Mouse (Mus musculus) G1E (cell line): ENCODE results near the gene Mon1a. TPM values are rescaled to one million over a fixed set of nuclear protein-coding genes. Genes with fewer than 3 reads are reported as not detected.

ENCODE experiments used
- ATAC-seq: 2 replicates; pipeline ENCODE4 v1.8.0; 2016; ENCODE audit warnings: mild to moderate bottlenecking; ENCODE audit not compliant: insufficient number of reproducible peaks, poor library complexity, low FRiP score, severe bottlenecking; ENCODE audit errors: extremely low read depth
- DNase-seq: peaks from one replicate; pipeline ENCODE4 v3.0.0; 2012; ENCODE audit warnings: low spot score
- H3K27me3 ChIP-seq: 2 replicates; pipeline ENCODE4 v1.6.1; 2012; ENCODE audit warnings: mild to moderate bottlenecking, low read length, inconsistent platforms; ENCODE audit not compliant: insufficient read depth
- H3K36me3 ChIP-seq: replicated peaks from 2 replicates; pipeline ENCODE3; 2012; ENCODE audit warnings: mild to moderate bottlenecking, inconsistent platforms
- H3K4me1 ChIP-seq: 2 replicates; pipeline ENCODE4 v1.6.1; 2012; ENCODE audit warnings: low read depth, low read length, inconsistent platforms, mixed read lengths; ENCODE audit not compliant: insufficient read depth
- H3K4me3 ChIP-seq: 2 replicates; pipeline ENCODE4 v1.5.1; 2012; ENCODE audit warnings: low read depth, mild to moderate bottlenecking, inconsistent platforms, low read length, moderate library complexity, mixed read lengths
- H3K9me3 ChIP-seq: replicated peaks from 2 replicates; pipeline ENCODE4 v1.6.1; 2012; ENCODE audit warnings: inconsistent platforms
- CTCF ChIP-seq: IDR thresholded peaks from 2 replicates; pipeline ENCODE4 v1.5.1; 2012; ENCODE audit warnings: low read depth, low read length, inconsistent platforms, mixed read lengths
- GATA1 ChIP-seq: IDR thresholded peaks from 2 replicates; pipeline ENCODE4 v1.6.1; 2012; ENCODE audit warnings: borderline replicate concordance, low read length, inconsistent platforms, mixed read lengths
- GATA2 ChIP-seq: IDR thresholded peaks from 2 replicates; pipeline ENCODE4 v1.6.1; 2012; ENCODE audit warnings: low read depth, low read length, inconsistent platforms, borderline replicate concordance
- POLR2AphosphoS5 ChIP-seq: IDR thresholded peaks from 2 replicates; pipeline ENCODE4 v1.6.1; 2012; ENCODE audit warnings: low read depth, low read length, inconsistent platforms; ENCODE audit not compliant: insufficient replicate concordance
- TAL1 ChIP-seq: conservative IDR thresholded peaks from 2 replicates; pipeline ENCODE4 v1.6.1; 2012; ENCODE audit warnings: low read depth, low read length, inconsistent platforms, mixed read lengths
- polyA plus RNA-seq: library from polyadenylated mRNA; stranded (reverse); fragments of >175 nt; gene quantifications from 2 replicates; pipeline ENCODE4 v1.2.3, GENCODE M21; 2012
- total RNA-seq, 2 experiments: library from RNA; stranded (forward) in 1 of 2; stranded (reverse) in 1 of 2; fragments of 200-1000 nt in 1 of 2; fragments of >200 nt in 1 of 2; fragmentation: Nextera tagmentation in 1 of 2; gene quantifications; 2 replicates each; pipeline ENCODE4 v1.2.3; 2014 to 2017

The Mon1a gene
- total and polyA plus RNA-seq, 3 experiments: 2.0 to 13.6 (median 12.8) TPM

DNA sequence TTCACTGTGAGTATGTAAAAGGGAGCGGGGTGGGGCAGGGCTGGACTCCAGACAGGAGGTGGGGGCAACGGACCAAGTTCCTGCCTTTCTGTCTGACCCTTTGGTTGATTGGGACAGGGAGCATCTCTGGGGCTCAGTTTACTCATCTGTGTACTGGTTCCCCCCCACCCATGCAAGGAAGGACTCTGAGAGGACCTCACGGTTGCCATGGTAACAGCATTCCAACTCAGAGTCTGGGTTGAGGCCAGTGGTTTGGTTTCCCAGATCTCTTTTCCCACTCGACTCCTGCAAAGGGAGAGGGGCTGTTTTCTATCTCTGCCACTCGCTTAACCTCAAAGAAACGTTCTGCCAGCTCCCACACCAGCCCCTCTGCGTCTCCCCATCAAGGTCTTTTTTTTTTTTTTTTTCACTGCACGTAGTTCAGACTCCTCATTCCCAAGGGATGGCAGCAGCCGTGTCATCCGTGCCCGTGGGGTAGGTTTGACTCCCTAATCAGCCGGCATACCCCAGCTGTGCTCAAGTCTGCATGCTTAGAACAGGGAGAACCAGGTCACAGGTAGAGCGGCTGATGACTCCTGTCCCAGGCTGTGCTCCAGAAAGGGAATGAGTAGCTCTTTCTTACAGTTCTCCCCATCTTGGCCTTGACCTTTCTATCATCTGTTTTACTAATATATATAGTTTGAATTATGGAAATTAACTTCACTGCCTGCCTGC is 30.1 kb downstream of the Mon1a start:
- H3K9me3 ChIP-seq: no peaks in the 10 kb centered on the region
- peaks cover 84% of the 10 kb centered on the region for H3K27me3 ChIP-seq
- ATAC-seq: no peak
- no peak overlapping the region for H3K4me3 ChIP-seq
- H3K4me1 ChIP-seq: no peaks in the 10 kb centered on the region; the same call in 1 of the 2 replicates
- DNase-seq: no peak
- TF ChIP-seq GATA1: no peak
- TF ChIP-seq CTCF: no peak
- TF ChIP-seq TAL1: no peak
- no peak for TF ChIP-seq POLR2AphosphoS5
- no peak for TF ChIP-seq GATA2
- no peaks in the 10 kb centered on the region for H3K36me3 ChIP-seq

- Histone ChIP-seq H3K27me3 (peaks cover 85% of the 10 kb centered on the region), H3K4me3 (no peak overlapping the region), H3K4me1 (no peaks in the 10 kb centered on the region; the same call in 1 of the 2 replicates), H3K36me3 (no peaks in the 10 kb centered on the region), H3K9me3 (no peaks in the 10 kb centered on the region)
- no peak for TF ChIP-seq GATA1
- TF ChIP-seq TAL1: no peak
- TF ChIP-seq CTCF: no peak
- TF ChIP-seq GATA2: no peak
- no peak for TF ChIP-seq POLR2AphosphoS5
- DNase-seq (no peak), ATAC-seq (no peak)
Observed at GRCm38 (mm10) chr9:107918884-107919283, 30.9 kb downstream of the Mon1a start.

DNA sequence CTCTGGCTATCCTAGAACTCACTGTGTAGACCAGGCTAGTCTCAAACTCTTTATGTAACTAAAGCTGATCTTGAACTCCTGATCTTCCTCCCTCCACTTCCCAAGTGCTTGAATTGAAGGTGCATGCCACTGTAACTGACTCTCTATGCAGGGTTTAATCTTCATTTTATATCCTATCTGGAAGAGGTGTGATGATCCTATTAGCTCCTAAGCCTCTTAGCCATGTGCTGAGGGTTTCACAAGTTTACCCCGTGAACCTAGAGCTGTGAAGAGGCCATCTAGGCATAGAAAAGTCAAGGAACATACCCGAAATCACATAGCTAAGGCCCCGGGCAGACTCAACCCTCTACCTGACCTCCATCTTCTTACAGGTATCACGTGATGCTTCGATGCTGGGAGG is 31.5 kb downstream of the Mon1a start:
- H3K4me1 ChIP-seq: no peaks in the 10 kb centered on the region; the same call in 1 of the 2 replicates
- H3K4me3 ChIP-seq: no peak overlapping the region
- DNase-seq (no peak), ATAC-seq (no peak)
- peaks cover 85% of the 10 kb centered on the region for H3K27me3 ChIP-seq
- no peak for TF ChIP-seq CTCF
- no peak for TF ChIP-seq GATA2
- no peak for TF ChIP-seq TAL1
- no peak for TF ChIP-seq GATA1
- no peak for TF ChIP-seq POLR2AphosphoS5
- no peaks in the 10 kb centered on the region for H3K36me3 ChIP-seq
- no peaks in the 10 kb centered on the region for H3K9me3 ChIP-seq

DNA sequence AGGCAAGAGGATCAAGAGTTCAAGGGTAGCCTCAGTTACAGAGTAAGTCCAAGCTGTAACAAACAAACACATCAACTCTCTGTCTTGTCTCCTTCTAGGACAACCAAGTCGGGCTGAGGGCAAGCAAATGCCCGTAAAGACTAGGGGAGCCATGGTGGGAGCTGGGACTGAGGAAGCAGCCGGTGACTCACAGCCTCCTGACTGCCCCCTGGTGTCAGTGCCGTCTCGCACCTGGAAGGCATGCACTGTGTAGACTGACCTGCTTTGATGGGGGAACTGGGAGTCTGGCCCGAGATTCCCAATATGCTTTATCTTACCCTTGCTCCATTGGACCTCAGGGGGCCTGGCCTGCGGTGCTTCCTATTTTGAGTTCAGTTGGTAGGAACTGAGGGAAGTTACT is 35.1 kb downstream of the Mon1a start:
- Histone ChIP-seq H3K4me1 (no peaks in the 10 kb centered on the region; the same call in 1 of the 2 replicates), H3K27me3 (peaks cover 72% of the 10 kb centered on the region), H3K4me3 (no peak overlapping the region), H3K36me3 (no peaks in the 10 kb centered on the region), H3K9me3 (no peaks in the 10 kb centered on the region)
- peak; percentile 42 for DNase-seq
- TF ChIP-seq CTCF: peak; percentile 36; the same call in 1 of the 2 replicates
- no peak for TF ChIP-seq GATA2
- TF ChIP-seq TAL1: no peak
- TF ChIP-seq POLR2AphosphoS5: no peak
- no peak for TF ChIP-seq GATA1
- no peak for ATAC-seq

- no peak overlapping the region for H3K4me3 ChIP-seq
- no peaks in the 10 kb centered on the region for H3K9me3 ChIP-seq
- TF ChIP-seq GATA1: no peak
- TF ChIP-seq POLR2AphosphoS5: no peak
- no peak for TF ChIP-seq CTCF
- no peak for TF ChIP-seq TAL1
- TF ChIP-seq GATA2: no peak
- H3K36me3 ChIP-seq: no peaks in the 10 kb centered on the region
- DNase-seq (no peak), ATAC-seq (no peak)
- no peaks in the 10 kb centered on the region; the same call in 1 of the 2 replicates for H3K4me1 ChIP-seq
- H3K27me3 ChIP-seq: peaks cover 72% of the 10 kb centered on the region
Observed at GRCm38 (mm10) chr9:107923956-107924355, 36.0 kb downstream of the Mon1a start.

DNA sequence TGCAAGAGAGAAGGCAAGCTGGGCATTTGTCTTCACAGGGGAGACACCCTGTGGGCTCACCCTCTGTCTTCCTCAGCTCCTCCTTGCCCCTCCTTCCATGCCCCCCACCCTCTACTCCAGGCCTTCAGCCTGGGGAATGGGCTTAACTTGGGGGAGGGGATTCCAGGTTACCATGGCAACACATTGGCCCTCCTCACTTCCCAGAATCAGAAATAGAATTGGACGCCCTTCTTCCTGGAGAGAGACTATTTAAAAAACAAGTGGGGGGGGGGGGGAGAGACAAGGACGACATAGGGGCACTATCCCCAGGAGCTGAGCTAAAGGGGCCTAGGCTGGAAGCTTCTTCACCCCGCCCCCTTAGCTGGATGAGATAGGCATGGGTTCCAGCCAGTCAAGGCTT is 37.3 kb downstream of the Mon1a start:
- TF ChIP-seq POLR2AphosphoS5: no peak
- no peak for TF ChIP-seq CTCF
- DNase-seq (no peak), ATAC-seq (no peak)
- Histone ChIP-seq H3K27me3 (peaks cover 74% of the 10 kb centered on the region), H3K36me3 (no peaks in the 10 kb centered on the region), H3K4me3 (no peak overlapping the region), H3K4me1 (no peaks in the 10 kb centered on the region; the same call in 1 of the 2 replicates), H3K9me3 (no peaks in the 10 kb centered on the region)

GRCm38 (mm10) chr9:107926920-107927420 is 39.0 kb downstream of the Mon1a start:
- TF ChIP-seq GATA1 (no peak), CTCF (no peak), TAL1 (no peak), POLR2AphosphoS5 (no peak), GATA2 (no peak)
- Histone ChIP-seq H3K4me1 (no peaks in the 10 kb centered on the region; the same call in 1 of the 2 replicates), H3K27me3 (peaks cover 75% of the 10 kb centered on the region), H3K36me3 (no peaks in the 10 kb centered on the region), H3K4me3 (no peak overlapping the region), H3K9me3 (no peaks in the 10 kb centered on the region)
- DNase-seq (no peak), ATAC-seq (no peak)
